Mouse (Mus musculus) adrenal gland, adult 2 months (tissue): ENCODE data around the gene Cdh9. TPM values are rescaled to one million over a fixed set of nuclear protein-coding genes. Genes with fewer than 3 reads are reported as not detected.

Experiments used
- DNase-seq: peaks from one replicate; pipeline ENCODE4 v3.0.0; 2021
- long read RNA-seq: library from polyadenylated mRNA; stranded (forward); transcript quantifications from one replicate; pipeline ENCODE4 v2.0.0, GENCODE M21; 2021
- polyA plus RNA-seq: library from polyadenylated mRNA; depleted of rRNA; stranded (reverse); fragments of >200 nt; gene quantifications from 2 replicates; pipeline ENCODE4 v1.2.3, GENCODE M21; 2012; rRNA removed
- total RNA-seq, 2 experiments: library from RNA; stranded (reverse); gene quantifications; 2 replicates each; pipeline ENCODE4 v1.2.3; 2021

Cdh9 gene
- total RNA-seq (1 to 10 TPM in 1 of 2 experiments, under 1 TPM in 1; 0.86 to 1.2 TPM), polyA plus RNA-seq (0.09 TPM in 1 of 2 replicates, not detected in the other)
- long read RNA-seq, partial matches to known transcripts: 0 of 1 reads
- long read RNA-seq, other reads (novel, unspliced or antisense): 0 of 1 reads

DNA sequence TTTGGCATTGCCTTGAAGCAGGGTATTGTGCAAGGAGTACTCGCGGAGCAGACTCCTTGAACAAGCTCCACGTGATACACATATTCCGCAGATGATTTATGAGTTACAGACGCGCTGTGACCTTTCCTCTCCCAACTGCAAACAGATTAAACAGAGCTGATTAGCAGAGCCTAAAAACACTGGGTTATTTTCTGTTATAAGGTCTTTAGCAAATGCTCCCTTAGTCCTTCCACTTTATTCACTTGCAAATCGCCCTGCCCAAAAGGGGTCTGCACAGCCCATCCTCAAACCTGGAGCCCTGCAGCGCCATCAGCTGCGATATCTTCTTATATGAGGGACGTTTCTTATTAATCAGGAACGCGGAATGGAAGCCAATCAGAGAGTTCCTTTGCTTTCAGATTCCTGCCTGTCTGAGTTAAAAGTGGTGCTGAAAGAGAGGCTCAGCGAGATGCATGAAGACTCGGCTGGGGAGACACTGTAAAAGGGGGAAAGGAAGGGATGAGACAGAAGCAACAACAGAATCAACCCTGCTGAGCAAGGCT lies at the start of gene Cdh9:
Cdh9 (plus strand) TSS at position 287 of the 542 bp plus-strand sequence.
- peak; percentile 71 for DNase-seq

DNA sequence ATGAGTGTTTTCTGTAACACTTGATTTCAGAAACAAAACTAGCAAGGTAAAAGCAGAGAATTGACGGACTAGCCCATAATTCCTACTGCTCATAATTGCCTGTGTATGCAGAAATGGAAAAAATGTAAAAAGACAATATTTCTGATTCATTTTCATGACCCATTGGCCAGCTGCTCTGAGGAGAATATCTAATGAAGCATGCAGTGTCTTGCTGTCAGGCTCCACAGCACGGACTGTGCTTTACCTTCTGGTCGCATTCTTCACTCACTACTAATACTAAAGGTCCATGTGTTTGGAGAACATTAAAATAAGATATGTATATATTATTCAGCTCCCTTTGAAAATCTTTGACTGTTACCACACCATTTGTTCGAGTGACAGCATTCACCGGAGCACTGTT lies 49.5 kb upstream of the Cdh9 start:
- no peak for DNase-seq

DNA sequence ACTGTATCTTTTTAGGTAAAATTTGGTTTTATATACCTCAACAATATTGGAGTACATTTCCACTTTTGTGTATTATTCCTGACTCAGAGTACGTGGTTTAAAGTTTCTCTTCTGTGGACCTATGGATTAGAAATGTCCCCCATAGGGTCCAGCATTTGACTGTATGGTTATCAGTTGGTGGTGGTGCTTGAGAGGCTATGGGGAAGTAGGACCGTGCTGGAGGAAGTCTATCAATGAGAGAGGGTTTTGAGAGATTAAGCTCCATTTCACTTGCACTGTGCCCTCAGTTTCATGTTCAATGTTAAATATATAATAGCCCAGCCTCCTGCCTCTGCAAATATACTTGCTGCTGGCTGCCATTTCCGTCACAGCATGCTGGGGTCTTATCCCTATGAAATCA lies 28.7 kb upstream of the Cdh9 start:
- no peak for DNase-seq

DNA sequence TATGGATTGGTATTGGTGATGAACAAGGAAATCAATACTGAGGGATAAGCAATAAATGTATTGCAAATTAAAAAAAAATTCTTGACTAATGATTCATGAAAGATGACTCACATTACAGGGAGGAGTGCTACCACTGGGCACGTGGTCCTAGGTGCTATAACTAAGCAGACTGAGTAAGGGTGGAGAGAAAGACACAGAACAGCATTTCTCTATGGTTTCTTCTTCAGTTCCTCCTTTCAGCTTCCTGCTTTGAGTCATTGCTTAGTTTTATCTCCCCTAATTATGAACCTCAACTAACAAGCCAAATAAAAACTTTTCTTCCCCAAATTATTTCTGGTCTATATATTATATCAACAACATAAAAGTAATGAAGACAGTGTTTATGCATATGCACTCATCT lies 26.2 kb upstream of the Cdh9 start:
- no peak for DNase-seq

DNA sequence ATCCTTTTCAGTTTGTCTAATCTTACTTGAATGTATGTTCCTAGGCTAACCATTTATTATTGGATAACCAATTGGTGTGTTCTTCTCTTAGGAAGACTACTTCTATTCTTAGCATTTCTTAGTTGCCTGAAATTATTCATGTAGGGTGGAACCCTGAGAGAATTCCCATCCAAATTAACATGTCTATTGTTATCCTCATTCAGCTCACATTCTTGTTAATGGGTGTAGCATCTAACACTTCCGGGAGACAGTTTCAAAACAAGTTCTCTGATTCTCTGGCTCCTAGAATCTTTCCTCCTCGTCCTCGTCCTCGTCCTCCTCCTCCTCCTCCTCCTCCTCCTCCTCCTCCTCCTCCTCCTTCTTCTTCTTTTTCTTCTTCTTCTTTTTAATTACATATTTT lies 10.5 kb downstream of the Cdh9 start:
- no peak for DNase-seq

DNA sequence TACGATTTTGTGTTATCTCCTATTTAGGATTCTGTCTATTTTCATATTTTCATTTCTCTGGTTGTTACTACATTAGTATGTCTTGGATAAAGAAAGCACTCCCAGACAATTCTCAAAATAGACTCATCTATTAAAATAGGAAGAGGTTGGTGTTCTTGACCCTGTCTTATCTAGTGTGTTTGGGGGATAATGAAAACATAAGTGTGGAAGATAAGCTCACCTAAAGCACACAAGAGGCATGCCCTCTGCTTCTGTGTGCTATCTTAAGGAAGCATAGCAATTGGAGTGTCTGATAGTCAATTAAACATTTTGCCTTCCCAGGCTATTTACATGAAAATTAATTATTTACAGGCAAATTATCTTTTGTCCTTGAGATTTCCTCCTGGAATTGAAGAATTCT lies 18.1 kb downstream of the Cdh9 start:
- DNase-seq: no peak

DNA sequence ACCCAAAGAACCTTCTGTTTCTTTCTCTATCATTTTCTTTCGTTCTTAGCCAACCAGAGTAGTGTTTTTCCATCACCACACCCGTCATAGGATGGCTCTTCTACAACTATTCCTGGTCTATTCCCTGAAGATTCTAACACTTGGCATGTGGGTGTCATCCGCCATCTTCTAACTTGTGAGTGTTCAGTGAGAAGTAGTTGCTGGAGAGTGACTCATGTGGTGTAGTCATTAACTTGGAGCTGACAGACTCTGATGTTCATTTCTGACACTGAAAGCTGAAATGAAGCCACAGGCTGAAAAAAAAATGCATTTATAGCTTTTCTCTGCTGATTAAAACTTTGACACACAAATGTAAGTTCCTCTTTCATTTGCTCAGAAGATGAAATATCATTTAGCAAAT lies 34.7 kb downstream of the Cdh9 start:
- DNase-seq: no peak

DNA sequence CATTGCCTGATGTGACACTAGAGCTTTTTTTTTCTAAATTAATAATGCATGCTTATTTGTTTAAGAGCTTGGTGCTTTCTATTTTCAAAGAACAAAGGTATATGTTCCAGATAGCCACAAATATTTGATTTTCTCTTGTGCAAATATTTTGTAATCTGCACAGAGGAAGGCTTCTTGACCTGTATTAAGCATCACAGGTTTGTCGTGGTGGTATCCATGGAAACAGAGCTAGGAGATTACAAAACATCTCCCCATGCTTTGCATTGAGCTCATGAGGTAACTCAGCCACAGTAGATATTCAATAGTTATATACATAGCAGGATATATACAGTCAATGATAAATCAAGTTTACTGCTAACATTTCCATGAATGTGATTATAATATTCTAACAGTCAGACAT lies 56.0 kb downstream of the Cdh9 start:
- no peak for DNase-seq

DNA sequence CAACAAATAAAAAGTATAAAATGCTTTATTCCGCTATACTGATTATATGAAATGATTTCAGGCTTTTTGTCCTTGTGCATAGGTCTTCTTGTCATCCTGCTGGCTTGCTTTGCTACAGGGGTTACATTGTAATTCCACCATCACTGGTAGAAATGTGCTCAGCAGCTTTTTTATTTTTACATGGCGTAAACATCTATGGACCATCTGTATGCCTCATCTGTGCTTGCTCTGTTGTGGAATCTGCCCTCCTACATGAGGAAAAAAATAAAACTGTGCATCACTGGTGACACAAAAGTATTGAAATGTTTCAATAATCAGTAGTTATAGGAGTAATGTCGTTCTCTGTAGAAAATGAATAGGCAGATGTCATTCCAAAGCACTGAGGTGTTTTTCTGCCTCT lies 64.3 kb downstream of the Cdh9 start:
- DNase-seq: no peak

DNA sequence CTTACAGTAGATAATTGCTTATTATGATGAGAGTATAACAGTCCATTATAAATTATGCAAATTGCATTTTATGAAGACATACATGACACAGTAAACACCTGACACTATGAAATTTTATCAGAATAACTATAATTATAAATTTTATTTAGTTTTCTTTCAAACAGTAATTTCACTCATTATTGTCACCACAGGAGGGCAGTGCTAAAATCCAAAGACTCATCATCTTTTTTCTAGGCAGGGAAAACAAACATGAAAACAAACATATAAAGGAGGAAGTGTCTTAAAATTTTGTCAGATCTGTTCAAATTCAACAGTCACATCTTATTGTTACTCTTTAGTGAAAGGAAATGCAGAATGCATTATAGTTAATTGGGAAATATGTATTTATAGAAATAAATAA lies 72.7 kb downstream of the Cdh9 start:
- no peak for DNase-seq

DNA sequence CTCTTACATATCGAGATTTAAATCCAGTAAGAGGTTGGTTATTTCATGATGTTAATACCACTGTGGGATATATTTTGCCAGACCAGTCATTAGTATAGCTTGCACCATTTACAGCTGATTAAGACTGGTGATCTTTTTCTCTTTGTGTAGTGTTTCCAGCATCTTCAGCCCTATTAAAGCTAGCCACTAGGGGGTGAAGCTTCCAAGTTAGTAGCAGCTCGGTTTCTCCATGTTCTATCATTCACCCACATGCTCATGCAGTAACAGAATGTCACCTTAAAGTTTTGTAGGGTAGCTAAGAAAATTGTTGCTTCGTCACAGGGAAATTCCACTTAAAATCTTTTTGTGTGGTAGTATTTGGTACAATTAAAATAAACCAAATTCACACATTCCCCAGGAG lies 82.2 kb downstream of the Cdh9 start:
- DNase-seq: no peak

DNA sequence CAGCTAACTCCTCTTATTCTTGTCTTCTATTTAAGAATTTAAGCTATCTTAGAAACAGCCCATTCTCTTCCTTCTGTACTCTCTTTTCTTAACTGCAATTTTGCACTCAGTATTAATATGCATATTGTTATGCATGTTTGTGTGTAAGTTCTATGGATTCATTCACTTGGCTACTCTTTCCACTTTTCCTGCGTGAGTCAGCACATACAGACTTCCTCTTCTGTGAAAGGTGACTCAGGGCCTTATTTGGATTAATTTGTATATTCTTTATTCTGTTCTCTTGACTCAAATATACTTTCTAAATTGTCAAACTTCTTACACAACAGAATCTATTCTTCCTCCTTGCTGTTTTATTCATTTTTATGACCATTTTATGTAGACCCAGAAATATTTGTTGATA lies 85.5 kb downstream of the Cdh9 start:
- DNase-seq: no peak

DNA sequence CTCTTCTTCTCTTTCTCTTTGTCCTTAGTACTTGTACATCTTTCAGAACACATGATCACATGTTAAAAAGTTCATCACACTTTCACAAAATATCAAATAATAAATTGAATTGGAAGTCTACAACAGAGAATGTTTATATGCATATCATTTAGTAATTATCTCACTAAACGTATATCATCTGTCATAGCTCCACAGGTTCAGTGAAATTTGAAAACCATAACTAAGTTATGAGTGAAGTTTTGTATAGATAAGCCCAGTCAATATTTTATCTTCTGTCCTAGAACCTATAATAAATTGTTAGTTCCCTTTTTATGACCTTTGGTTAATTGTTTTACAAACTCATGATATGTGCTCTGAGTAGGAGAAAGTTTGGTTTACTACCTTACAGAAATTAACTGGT lies 106.2 kb downstream of the Cdh9 start:
- DNase-seq: no peak

DNA sequence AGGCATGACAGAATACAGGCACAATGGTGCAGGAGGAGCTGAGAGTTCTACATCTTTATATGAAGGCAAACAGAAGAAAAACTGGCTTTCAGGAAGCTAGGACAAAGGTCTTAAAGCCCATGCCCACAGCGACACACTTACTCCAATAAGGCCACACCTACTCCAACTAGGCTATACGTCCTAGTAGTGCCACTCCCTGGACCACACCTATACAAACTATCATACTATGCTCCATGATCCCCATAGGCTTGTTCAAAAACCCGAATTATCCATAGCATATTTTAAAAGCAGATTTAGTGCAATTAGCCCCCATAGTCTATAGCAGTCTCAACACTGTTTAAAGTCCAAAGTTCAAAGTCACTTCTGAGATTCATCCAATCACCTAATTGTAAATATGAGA lies 154.0 kb downstream of the Cdh9 start:
- DNase-seq: no peak

DNA sequence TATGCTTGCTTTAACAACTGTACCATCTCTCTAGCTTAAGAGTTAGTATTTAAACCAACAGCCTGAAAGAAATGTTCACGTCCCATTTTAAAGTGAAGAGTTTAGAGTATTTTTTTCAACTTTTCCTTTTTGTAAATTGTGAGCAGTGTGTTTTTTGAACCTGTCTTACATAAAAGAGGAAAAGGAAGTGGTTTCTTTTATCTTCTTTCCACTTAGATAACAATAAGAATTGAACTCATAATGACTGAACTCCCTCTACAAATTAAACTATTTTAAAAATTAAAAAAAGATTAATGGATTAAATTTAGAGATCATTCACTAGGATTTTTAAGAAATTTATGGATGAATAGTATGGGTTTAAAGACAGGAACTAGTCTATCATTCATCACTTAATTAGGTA lies 168.1 kb downstream of the Cdh9 start:
- no peak for DNase-seq
